Mouse (Mus musculus): ENCODE data around the gene Immp2l. TPM values are rescaled to one million over a fixed set of nuclear protein-coding genes. Genes with fewer than 3 reads are reported as not detected.

Gene Immp2l
- total RNA-seq, 2 experiments from 2014 or later: 1.3 to 11.4 TPM

DNA sequence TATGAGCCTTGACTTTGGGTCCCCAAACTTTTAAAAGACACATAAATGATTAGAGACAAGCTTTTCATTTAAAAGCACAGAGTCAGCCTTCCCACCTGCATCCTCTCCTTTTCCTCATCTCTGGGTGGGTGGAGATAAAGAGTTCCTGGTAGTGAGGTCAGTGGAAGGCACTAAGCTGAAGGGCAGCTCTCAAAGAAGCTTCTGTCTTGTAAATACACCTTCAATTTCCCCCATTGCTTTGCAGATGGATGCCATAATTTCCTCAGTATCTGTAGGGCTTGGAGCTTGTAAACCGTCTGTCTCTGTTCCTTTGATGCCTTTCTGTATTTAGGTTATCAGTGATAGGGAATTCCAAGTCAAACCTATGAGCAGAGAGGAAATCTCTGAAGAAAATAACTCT, 362.8 kb downstream of the Immp2l start:
- ATAC-seq (replicated peaks; ENCODE audit: low FRiP score, low TSS enrichment, poor library complexity, severe bottlenecking): no peak

DNA sequence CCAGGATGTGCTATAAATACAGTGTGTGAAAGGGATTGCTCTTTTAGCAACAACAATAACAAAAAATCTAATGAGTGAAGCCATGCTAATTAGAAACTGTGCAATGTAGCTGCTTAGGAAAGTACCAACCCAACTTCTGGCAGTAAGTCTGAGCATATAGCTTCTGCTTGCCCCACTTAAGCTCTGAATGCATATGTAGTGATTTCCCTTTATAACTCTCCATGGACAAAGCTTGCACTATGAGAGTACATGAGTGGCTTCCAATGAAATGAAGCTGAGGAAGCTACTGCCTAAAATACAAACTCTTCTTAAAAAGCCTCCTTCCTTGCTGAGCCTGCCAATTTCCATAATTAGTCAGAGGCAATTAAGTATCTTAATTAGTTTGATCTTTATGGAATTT, 370.3 kb downstream of the Immp2l start:
- ATAC-seq (replicated peaks; ENCODE audit: low FRiP score, low TSS enrichment, poor library complexity, severe bottlenecking): no peak

DNA sequence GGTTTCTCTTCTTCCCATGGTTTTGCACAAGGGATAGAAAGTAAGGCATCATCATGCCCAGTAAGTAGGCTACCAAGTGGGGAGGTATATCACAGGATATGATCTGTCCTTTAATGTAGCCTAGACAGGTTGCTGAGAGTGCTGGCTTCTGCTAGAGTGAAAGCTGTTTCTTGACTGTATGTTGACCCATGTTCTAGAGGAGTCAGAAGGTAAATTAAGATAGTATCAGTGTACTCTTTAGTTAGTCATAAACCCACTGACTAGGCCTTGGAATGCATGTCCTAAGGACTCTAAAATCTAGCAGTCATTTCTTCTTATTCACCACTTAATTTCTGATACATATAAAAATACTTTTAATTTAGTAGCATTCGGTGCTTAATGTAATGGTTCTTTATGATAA, 377.2 kb downstream of the Immp2l start:
- ATAC-seq (replicated peaks; ENCODE audit: low FRiP score, low TSS enrichment, poor library complexity, severe bottlenecking): no peak

DNA sequence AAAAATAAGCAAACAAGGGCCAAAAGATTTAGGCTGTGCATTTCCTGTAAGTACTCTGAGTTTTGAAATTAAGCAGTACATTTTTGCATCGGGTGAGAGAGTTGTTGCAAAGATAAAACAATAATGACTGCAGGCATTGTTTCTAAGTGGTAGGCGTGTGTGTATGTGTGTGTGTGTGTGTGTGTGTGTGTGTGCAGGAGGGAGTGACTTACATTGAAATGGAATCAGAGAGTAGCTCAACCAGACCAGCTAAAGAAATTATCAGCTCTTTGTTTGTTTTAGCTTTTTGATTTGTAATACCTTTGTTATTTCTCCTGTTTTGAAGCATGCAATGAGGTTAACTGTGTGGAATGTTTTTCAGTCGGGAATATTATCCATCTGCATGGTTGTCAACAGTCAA, 378.0 kb downstream of the Immp2l start:
- no peak for ATAC-seq (replicated peaks; ENCODE audit: low FRiP score, low TSS enrichment, poor library complexity, severe bottlenecking)

DNA sequence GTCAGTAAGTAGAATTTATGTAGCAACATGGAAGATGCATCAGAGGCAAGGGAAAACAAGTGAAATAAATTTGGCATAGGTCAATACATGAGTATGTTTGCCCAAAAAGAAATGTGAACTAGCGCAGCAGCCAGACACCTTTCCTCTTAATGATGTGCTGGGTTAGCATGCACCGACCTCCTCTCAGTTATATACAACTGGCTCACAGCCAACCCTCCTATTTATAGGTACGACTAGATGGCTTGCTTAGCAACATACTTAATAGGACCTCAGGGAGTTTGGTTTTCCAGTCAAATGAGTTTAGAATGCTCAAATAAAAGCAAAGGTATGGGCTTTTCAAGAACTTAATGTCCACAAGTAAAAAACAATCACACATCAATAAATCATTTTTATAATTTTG, 385.5 kb downstream of the Immp2l start:
- ATAC-seq (replicated peaks; ENCODE audit: low FRiP score, low TSS enrichment, poor library complexity, severe bottlenecking): no peak

- no peak for ATAC-seq (replicated peaks; ENCODE audit: low FRiP score, low TSS enrichment, poor library complexity, severe bottlenecking)
These were observed 392.7 kb downstream of the Immp2l start for GRCm38 (mm10) chr12:41416635-41417034.

- no peak for ATAC-seq (replicated peaks; ENCODE audit: low FRiP score, low TSS enrichment, poor library complexity, severe bottlenecking)
These were observed 393.2 kb downstream of the Immp2l start for GRCm38 (mm10) chr12:41417099-41417498.

DNA sequence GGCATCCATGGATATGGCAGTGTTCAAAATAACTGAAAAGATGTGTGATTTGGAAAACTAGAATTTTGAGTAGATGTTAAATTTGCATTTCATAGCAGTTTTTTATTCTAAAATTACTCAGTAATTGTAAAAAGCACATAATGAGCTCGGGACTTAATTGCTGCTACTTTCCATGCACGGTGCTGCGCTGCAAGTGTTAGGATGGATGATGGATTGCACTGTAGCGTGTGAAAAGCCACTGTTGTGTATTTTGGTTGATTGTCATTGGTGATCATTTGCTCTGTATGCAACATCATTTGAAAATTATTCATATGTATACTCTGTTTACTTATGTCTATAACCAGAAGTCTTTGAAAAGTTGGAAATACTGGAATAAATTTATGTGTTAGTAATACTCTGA, 394.1 kb downstream of the Immp2l start:
- no peak for ATAC-seq (replicated peaks; ENCODE audit: low FRiP score, low TSS enrichment, poor library complexity, severe bottlenecking)

- no peak for ATAC-seq (replicated peaks; ENCODE audit: low FRiP score, low TSS enrichment, poor library complexity, severe bottlenecking)
These were observed 401.3 kb downstream of the Immp2l start for GRCm38 (mm10) chr12:41425101-41425679.

- no peak for ATAC-seq (replicated peaks; ENCODE audit: low FRiP score, low TSS enrichment, poor library complexity, severe bottlenecking)
These were observed 403.6 kb downstream of the Immp2l start for GRCm38 (mm10) chr12:41427464-41427863.

GRCm38 (mm10) chr12:41428806-41429205, 404.9 kb downstream of the Immp2l start:
- ATAC-seq (replicated peaks; ENCODE audit: low FRiP score, low TSS enrichment, poor library complexity, severe bottlenecking): no peak

DNA sequence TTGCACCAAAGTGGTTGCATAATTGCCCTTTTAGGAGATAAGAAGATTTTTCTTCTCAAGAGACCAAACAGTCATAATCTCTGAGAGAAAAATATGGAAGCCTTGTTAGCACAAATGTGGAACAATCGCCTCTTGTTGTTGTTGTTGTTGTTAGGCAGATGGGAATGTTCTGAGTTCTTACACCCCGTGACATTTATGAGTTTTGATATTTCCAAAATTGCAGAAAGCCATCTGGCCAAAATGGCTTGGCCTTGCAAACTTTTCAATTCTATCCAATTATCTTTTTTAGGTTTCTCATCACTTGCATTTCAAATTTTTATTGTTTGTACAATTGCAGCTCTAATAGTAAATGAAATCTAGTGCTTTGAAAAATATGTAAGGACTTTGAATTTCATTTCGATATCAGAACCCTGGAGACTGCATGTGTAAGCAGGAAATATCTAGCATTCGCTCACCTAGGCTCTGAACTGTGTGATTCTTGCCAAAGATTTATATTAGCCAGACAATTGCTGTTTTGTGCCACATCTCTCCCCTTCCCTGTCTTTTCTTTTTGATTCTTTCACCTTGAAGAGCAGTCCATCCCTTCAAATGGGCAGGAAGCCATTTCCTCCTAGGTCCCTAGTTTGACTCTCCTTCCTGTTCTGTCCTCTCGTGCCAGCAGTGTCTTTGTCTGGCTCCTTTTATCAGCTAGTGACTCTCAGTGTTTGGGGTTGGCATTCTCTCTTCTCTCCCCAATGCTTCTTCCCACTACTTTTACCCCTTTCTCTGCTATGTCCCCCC, 412.5 kb downstream of the Immp2l start:
- ATAC-seq (replicated peaks; ENCODE audit: low FRiP score, low TSS enrichment, poor library complexity, severe bottlenecking): no peak

DNA sequence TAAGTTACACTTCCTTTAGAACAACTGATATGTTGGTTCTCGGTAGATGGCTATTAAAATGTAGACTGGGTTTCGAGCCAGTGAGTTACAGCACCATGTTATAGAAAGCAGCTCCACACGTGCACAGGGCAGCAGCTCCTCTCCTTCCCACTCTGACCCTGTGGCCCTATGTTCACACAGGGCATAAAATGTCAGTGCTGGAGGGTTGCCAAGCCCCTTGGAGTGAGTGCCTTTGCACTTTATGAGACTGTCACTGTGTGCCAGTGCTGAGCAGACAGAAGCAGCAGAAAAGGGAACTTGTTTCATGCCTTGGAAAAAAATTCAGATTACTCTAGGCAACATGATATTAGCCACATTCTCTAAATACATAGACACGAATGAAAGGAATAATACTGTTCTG, 414.6 kb downstream of the Immp2l start:
- ATAC-seq (replicated peaks; ENCODE audit: low FRiP score, low TSS enrichment, poor library complexity, severe bottlenecking): no peak

- no peak for ATAC-seq (replicated peaks; ENCODE audit: low FRiP score, low TSS enrichment, poor library complexity, severe bottlenecking)
These were observed 444.6 kb downstream of the Immp2l start for GRCm38 (mm10) chr12:41468374-41468991.

DNA sequence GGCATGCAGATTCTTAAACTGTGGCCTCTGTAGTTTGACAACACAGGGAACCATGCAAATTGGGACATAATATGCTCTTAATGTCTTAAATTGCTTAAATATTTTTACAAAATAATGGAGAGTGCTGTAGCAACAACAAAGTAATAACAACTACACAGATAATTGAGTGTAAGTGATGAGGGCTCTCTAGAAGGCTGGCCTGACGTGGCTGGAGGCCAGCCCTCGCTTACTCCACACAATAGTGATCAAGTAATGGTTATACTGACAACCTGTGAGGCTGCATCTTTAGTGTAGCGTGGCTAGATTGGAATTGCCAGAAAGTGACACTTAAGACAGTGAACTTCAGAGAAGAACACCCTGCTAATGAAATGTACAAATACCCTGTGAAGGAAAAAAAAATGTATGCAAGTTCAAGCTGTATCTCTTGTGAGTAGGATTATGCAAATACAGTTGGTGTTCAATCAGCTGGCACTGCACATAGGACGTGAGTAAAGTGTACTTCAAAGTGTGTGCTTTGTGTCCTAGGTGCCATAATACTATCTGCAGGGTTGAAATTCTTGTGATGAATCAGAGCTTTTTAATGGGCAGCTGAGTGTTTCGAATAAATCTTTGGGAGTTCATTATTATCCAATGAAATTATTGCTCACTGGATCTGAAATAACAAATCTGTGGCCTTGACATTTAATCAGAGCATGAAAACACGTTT, 445.4 kb downstream of the Immp2l start:
- ATAC-seq (replicated peaks; ENCODE audit: low FRiP score, low TSS enrichment, poor library complexity, severe bottlenecking): no peak

GRCm38 (mm10) chr12:41481486-41481885, 457.6 kb downstream of the Immp2l start:
- ATAC-seq (replicated peaks; ENCODE audit: low FRiP score, low TSS enrichment, poor library complexity, severe bottlenecking): no peak

DNA sequence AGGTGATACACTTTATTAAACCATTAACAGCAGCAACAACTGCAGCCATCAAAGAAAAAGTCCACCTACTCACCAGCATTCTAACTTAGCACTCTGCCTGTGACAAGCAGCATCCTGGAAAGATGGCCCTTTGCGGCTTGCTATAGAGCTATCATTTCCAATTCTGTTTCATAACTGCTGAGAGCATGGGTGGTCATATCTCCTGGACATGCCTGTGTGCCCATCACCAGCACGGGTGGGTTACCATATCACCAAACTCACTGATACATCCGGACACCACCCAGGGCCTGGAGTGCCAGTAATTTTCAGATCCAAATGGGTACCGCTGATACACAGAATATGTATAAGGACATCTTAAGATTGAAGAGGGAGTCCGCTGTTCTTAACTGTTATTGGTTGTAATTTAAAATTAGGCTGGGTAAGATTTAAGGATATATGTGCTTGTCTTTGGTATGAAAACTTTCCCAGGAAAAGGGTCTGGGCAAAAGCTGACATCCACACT, 459.3 kb downstream of the Immp2l start:
- ATAC-seq (replicated peaks; ENCODE audit: low FRiP score, low TSS enrichment, poor library complexity, severe bottlenecking): no peak

- peak; percentile 46; the same call in 1 of the 2 replicates for ATAC-seq (replicated peaks; ENCODE audit: low FRiP score, low TSS enrichment, poor library complexity, severe bottlenecking)
These were observed 459.9 kb downstream of the Immp2l start for GRCm38 (mm10) chr12:41483593-41484451.

All from megakaryocyte-erythroid progenitor cell, adult 5-6 weeks (primary cell).